Mouse (Mus musculus): ENCODE measurements around the gene Orai2.

The Orai2 gene

DNA sequence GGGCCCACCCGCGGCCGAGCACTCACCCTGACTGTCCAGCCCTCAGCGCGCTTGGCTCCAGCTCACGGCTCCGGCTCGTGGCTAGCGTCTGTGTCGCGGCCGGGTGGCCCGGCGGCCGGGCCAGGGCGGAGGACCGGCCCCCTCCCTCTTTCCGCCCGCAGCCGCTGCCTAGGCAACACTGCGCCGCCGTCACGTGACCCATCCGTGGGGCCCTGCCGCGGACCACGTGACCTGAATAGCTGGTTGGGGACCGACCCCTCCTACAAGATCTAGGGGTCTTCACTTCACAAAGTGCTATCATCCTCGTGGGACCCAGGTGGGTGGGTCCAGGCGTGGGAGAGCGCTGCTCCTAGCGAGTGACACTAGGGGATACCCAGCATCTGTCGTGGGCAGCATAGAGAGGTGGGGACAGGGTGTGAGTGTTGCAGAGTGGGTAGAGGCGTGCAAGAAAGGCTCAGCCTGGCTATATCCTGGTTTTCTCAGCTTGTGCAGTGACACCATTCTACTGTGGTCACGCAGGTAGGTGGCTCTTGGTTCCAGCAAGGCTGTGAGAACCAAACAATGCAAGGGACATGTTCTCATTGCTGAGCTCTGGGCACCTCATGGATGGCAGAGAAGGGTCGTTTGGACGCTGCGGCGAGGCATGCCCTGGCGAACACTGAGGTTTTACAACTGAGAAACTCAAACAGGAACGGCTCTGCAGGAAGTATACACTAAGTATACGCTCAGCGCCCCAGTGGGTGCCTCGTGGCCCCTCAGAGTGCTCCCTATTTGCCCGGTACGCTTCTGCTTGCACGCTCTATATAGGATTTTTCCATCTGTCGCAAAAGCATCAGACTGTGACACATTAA lies at the start of gene Orai2:
Gene Orai2 (minus strand): TSS at position 202 of the 851 bp plus-strand sequence.
- DNase-seq (ENCODE audit: low read depth): peak; percentile 86

DNA sequence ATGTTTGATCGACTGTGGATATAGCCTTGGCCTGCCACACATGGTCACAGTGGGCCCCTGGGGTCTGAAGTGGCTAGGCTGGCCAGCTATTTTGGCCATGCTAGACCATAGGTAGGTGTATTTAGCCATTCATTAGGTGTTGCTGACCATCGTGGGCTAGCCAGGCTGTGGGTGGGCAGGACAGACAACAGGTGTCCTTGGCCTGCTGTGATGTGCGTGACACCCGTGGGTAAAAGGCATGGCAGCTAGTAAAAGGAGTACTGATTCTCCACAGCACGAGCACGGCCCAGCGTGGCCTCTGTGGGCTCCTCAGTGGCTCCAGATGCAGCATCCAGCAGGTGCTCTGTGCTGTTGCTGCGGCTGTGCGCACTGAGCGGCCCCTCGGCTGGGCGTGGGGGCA lies 48.1 kb upstream of the Orai2 start:
- no peak for DNase-seq (ENCODE audit: low read depth)

DNA sequence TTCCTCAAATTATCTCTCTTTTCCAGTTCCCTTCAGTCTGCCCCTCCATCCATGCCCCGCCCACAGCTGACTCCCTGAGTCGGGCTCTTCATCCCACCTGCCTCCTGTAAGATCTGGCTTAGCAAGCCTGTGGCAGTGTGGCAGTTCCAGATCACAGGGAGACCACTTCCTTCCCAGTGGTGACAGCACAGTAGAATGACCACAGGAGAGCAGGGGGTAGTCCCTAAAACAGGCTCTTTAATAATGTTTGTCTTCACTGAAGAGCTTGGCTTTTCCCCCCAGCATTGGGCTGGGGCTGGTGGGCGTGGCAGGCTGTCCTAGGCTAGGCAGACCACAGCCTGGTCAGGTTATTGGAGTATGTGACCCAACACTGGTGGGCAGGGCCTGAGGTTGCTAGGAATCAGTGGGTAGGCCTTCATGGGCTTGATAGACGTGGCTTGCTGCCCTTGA lies 47.4 kb upstream of the Orai2 start:
- peak; percentile 90 for DNase-seq (ENCODE audit: low read depth)

DNA sequence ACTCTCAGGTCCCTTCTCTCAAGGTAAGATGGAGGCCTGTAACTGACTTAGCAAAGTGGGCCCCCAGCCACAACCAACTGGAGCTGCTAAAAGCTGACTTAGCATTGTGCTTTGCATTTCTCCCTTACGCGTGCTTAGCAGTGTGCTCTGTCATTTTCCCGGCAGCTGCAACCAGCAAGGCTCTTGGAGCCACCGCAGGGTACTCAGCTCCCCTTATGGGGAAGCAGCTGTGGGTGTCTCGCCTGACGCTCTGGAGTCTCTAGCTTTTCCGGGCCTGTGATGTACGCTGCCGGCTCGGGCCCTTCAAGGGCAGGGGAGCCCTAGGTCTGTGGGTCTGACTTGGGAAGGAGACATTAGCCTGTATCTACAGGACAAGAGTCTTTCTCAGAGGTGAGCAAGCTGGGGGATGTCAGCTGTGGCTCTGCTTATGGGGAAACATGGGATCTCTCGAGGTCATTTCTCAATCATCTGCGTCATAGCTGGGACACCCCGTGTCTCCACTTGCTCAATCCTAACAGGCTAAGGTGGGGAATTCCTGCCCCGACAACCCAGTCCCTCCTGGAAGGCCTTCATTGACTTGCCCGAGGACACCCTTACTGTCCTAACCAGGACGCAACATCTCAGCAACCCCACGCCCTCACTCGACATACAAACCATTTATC lies 46.6 kb upstream of the Orai2 start:
- DNase-seq (ENCODE audit: low read depth): peak; percentile 56

DNA sequence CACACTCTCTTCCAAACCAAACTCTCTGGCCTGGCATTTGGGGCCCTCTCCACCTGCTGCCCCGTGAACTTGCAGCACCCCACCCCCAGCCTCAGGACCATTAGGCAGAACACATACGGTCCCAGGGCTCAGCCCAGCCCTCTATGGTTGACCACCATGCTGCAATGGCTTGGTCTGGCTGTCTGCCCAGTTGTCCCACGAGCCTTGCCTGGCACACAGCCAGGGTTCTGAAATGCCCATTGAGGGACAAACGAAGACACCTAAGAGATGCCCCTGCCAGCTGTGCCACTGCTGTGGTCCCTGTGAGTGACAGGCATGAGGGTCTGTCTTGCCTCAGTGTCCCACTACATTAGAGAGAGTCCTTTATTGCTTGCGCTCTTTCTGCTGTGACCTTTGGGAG lies 45.4 kb upstream of the Orai2 start:
- peak; percentile 89 for DNase-seq (ENCODE audit: low read depth)

DNA sequence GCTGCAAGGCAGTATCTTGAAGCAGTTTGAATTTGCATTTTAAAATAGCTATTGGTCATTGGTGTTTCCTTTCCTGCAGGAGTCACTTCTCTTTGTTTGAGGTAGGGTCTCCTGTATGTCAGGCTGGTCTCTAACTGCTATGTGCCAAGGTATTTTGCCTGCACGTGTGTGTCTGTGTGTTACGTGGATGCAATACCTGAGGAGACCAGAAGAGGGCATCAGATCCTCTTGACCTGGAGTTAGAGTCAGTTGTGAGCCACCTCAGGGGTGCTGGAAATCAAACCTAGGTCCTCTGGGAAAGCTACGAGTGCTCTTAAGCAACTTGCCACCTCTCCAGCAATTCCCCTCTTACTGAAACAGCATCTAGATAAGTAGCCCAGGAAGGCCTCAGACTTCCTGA lies 44.7 kb upstream of the Orai2 start:
- peak; percentile 52 for DNase-seq (ENCODE audit: low read depth)

DNA sequence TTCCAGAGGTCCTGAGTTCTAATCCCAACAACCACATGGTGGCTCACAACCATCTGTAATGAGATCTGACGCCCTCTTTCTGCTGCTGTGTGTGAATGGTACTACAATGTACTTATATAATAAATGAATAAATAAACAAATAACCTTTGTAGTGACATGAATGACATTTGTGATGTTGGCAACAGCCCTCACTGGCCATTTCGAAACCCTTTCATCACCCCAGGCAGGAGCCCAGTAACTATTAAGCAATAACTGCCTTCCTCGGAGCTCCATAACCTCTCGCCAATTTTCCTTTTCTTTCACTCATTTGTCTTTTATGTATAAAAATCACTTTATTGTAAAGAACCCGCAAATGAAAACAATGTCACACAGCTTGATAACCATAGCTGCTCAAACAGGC lies 43.2 kb upstream of the Orai2 start:
- DNase-seq (ENCODE audit: low read depth): peak; percentile 74

DNA sequence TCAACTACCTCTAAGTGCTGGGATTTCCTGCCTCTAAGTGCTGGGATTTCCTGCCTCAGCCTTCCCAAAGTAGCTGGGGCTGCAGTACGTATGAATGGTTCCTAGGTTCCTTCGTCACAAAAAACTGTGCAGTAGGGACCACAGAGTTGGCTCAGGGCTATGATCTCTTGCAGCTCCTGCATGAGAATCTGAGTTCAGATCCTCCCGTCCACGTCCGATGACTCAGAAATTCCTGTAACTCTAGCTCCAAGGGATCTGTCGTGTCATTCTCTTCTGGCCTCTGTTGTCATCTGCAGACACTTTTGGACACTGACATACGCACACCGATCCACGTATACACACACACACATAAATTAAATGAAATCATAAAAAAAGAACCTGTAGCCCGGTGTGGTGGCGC lies 42.2 kb upstream of the Orai2 start:
- peak; percentile 79 for DNase-seq (ENCODE audit: low read depth)

DNA sequence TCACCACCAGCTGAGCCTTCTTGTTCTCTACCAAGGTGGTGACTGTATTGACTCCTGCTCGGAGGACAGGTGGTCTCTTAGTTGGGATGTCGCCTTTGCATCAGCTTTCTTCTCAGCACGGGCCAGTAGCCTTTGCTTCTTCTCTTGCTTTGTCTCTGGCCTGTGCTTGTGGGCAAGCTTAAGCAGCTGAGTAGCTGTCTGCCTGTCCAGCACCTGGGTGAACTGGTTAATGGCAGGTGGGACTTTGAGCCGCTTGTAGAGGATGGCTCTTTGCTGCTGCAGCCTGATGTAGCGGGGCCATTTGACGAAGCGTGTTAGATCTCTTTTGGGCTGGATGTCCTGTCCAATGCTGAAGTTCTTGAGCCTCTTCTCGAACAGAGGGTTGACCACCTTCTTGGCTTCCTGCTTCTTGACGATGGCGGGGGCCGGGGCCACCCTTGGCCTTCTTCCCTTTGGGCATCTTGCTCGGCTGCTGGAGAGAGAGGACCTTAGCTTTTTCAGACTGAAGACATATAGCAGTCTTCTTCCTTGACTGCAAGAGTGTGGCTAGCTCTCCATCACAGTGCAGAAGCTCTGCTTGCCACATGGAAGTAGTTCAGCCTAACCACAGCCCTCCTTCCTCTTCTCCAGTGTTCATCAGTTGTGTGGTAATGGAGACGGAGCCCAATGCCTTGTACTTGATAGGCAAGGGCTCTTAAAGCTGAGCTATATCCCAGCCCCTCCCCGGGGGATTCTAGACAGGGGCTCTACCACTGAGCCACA lies 41.0 kb upstream of the Orai2 start:
- DNase-seq (ENCODE audit: low read depth): peak; percentile 65

DNA sequence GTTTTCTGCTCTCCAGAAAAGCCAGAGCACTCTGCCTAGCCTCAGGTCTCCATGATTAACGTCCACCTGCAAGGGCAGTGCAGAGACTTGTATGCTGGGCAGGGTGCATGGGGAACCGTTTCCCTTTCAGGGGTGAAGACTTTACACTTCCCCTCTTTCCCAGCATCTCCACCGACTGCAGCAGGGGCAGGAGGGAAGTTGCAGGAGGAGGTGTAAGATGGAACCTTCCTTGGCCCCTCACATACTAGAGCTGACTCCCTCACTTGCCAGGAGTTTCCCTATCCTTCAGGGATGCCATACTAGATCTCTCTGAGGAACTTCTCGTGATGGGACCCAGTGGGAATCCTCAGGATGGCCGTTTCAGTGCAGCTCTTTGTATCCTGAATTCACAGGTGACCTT lies 40.0 kb upstream of the Orai2 start:
- no peak for DNase-seq (ENCODE audit: low read depth)

DNA sequence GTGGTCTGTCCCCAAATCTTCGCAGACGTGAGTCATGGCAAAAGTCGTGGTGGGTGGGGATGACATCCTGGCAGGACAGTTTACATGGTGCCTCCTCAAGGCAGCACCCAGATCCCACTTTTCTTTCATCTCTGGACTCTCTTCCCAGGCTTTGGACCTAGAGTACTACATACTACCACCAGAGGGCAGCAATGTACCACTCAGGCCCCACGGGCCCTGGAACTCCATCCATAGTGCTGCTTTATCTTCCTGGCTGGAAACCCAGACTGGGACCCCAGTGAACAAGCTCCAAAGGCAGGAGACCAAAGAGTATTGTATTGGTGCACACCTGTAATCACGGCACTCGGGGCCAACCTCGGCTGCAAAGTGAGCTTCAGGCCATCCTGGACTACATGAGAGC lies 31.3 kb upstream of the Orai2 start:
- peak; percentile 62 for DNase-seq (ENCODE audit: low read depth)

DNA sequence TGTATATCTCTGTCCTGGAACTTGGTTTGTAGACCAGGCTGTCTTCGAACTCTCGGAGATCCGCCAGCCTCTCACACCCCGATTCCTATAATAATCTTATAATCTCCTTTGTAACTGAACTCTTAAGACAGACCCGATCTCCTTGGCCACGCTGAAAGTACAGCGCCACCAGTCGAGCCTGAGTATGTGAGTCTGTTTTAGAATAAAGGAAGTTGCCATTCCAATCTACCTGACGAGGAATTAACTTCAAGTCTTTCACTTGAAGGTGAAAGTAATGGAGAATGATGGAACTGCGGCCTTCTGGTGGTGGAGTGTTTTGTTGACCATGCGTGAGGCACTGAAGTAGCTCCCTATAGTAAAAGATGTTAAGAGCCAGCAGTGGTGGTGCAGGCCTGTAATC lies 29.0 kb upstream of the Orai2 start:
- DNase-seq (ENCODE audit: low read depth): peak; percentile 53

DNA sequence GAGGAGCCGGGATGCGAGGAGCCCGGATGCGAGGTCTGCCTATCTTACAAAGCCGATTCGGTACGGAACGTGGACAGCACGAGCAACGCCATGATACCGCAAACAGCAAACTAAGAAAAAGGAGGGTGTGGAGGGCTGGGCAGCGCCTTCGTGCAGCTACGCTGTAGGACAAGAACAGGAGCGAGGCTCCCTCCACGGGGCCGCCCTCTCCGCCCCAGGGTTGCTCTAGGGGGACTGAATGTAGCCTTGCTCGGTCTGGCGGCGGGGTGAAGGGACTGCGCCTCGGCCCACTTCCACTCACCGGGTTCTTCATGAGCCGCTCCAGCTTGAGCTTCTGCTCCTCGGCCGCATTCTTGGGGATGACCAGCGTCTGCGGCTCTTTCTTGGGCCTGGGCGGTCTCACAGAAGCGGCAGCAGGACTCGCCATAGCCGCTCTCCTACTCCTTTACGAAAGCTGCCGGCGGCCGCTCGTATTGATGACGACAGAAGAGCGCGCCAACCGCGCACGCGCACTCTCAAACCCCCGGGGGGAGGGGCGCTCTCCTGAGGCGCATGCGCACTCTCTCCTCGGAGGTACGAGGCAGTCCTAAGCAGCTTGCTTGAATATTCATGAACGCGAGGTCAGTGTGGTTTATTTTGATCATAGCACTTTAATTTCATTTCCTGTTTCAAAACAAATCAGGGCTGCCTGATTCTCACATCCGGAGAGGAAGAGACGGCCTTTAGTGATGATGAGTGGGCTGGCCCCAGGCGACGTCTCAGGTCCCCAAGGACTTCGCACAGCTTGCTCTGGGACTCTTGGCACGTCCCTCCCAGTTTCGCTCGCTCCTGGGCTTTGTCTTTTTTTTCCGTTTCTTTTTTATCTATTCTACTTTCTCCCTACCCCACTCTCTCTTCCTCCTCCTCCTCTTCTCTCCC lies 28.2 kb upstream of the Orai2 start, which contains the start of gene Prkrip1:
Gene Prkrip1 (minus strand): TSS at position 490 of the 918 bp plus-strand sequence.
- peak; percentile 97 for DNase-seq (ENCODE audit: low read depth)

DNA sequence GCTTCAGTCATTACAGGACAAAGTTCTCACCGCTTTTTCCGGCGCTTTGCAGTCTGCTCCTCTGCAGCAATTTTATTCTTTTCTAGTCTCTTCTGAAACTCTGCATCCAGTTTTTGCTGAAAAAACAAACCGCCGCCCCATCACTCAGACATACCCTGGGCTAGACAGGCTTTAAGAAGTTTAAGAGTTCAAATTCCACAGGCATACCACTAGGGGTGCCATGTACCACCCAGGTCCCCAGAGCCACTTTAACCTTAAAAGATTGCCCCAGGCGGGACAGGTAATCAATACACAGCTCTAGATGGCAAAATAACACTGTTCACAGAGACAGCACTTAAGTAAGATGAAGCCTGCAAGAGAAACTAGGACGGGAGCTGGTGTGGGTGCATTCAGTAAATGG lies 21.4 kb upstream of the Orai2 start:
- no peak for DNase-seq (ENCODE audit: low read depth)

DNA sequence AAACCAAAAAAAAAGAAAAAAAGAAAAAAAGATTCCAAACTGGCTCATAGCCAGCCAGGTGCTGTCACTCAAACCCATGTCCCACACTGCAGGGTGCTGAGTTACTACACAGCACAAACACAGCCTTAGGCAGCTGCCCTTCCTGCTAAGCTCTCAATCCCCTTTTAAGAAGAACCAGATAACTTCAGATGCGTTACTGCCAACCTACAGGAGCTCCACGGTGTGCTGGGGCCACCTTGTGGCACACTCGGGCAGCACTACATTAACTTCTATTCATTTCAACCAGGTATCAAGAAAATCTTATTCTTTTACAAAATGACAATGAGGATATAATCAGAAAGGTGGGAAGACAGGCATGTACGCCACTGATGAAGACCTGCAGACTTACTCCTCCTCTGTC lies 16.2 kb upstream of the Orai2 start:
- DNase-seq (ENCODE audit: low read depth): peak; percentile 78

DNA sequence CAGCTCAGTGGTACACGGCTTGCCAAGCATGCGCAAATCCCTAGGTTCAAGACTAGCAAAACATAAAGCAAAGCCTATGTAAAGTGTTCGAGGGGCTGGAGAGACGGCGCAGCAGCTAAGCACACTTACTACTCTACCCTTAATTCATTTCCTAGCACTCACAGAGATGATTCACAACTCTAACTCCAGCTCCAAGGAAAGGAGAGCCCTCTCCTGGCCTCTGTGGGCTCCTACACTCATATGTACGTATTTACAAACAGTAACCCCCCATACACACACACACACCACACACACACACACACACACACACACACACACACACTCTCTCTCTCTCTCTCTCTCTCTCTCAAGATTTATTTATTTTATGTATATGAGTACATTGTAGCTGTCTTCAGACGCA lies 13.3 kb upstream of the Orai2 start:
- DNase-seq (ENCODE audit: low read depth): peak; percentile 68

DNA sequence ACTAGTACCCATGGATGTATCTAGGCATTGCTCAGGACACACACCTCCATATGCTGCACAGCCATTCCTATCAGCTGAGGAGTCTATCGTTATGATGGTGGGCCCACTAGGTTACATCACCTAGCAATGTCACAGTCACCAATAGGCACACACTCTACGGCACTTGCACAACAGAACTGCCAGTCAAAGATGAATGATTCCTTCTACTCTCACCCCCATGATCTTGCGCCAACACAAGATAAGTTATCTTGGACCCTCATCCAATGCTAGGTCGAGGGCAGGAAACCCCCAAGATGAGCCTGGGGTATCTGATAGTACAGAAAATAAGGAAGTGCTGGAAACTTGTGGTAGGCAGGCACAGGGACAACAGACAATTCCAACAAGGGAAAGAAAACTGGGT lies 12.3 kb upstream of the Orai2 start:
- DNase-seq (ENCODE audit: low read depth): peak; percentile 80

DNA sequence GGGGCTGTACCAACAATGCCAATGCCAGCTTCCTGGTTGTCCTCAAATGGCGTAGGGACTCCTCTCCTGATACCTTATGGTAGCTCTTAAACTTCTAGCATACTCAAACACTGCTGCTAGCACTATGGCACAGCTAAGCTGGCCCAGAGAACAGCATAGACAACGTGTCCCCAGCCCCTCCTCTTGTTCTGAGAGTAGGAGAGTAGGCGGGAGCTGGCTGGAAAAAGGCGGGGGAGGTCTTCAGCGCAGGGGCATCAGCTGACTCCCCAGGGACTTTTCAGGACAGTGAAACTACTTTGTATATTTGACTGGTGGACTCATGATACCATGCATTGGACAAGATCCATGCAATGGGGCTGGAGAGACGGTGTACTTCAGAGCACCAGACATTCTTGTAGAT lies 11.5 kb upstream of the Orai2 start:
- no peak for DNase-seq (ENCODE audit: low read depth)

DNA sequence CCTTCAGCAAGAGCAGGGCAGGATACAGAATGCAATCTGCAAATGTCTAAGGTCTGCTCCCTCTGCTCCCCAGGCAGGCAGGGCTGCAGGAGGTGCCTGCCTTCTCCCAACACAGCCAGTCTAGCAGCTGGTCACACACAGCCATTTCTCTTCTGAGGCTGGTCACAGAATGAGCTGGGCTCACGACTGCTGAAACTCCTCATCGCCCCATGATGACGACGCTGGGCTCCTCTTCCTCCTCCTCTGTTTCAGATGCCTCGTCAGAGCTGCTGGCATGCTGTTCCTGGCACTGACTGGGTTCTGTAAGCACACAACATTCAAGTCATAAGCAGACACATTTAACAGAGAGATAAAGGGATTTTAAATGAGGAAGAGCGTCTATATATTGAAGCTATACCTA lies 10.7 kb upstream of the Orai2 start:
- no peak for DNase-seq (ENCODE audit: low read depth)

DNA sequence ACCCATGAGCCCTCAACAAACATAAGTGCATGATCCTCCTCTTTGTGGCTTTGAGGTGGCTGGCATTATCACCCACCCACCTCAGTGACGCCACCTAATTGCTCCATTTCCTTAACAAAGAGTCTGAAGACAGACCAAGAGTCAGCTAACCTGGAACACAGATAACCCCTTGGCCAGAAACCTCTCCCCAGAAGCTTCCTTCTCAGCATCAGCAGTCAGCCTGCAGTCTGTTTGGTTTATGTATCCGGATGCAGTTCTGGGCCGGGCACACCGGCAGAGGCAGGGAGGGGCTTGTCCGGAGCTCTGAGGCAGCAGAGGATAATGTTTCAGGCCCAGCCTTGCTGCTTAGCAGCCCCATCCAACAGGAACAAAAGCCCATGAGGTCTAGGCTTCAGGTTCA lies 9.1 kb upstream of the Orai2 start:
- peak; percentile 51 for DNase-seq (ENCODE audit: low read depth)

DNA sequence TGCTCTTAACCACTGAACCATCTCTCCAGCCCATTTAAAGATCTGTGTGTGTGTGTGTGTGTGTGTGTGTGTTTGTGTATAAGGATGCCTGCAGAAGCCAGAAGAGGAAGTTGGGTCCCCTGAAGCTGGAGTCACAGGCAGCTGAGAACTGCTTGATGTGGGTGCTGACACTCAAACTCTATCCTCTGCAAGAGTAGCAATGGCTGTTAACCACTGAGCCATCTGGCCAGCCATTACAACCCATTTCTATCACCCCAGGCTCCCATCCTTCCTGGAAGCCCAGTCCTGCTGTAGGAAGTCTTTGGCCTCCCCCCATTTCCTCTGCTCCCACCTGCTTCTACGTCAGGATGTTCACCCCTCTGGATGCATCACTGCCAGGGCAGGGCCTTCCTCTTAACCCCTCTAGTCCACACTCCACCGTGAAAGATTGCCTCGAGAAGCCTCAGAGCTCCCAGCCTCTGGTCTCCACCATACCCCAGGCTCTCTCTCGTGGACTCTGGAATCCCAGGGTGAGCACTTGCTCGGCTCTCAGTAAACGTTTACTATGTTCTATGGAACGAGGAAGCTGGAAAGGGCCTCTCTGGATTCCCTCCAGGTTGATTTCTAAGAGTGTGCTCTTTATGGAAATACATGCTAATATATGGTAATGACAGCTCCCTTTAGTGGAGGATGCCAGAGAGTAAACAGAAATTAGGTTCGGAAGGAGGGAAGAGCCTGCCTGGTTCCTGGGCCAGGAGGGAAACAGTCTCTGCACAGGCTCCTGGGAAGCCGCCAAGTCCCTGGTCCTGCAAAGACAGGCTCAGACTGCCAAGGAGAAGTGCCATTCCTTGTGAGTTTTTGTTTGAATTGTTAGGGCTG lies 3.3 kb upstream of the Orai2 start:
- DNase-seq (ENCODE audit: low read depth): peak; percentile 53
